Mouse (Mus musculus): ENCODE measurements at regions not wholly inside any gene's neighbourhood (a gene's known extent, or its start where the extent isn't known, plus 50 kb on each side); places are given as distances from the start of the nearest gene placed in this dataset.

- TF ChIP-seq CTCF (IDR thresholded peaks at IDR 0.05; ENCODE audit: control insufficient read depth, insufficient read depth, low read length) (no peak), POLR2A (IDR thresholded peaks at IDR 0.05; ENCODE audit: borderline replicate concordance, control insufficient read depth, low read depth, low read length) (no peak)
These were observed 65.6 kb upstream of the Lgalsl start for GRCm38 (mm10) chr11:20896277-20897123.

Data from bone marrow, adult 2 months (tissue).